Mouse (Mus musculus): ENCODE data around the gene Pdzd4. TPM values are rescaled to one million over a fixed set of nuclear protein-coding genes. Genes with fewer than 3 reads are reported as not detected.
A peak's percentile ranks its signal among the peaks of the same experiment; 100 is the strongest.

Gene Pdzd4
- polyA plus RNA-seq, 1 experiment from 2014 or later: 4.5 TPM

GRCm38 (mm10) chrX:73785666-73786065 lies 39.1 kb downstream of the Pdzd4 start:
- Histone ChIP-seq H3K9ac (replicated peaks) (peak overlapping the region; percentile 59), H3K4me1 (peaks cover 33% of the 10 kb centered on the region), H3K36me3 (peaks cover 14% of the 10 kb centered on the region), H3K4me3 (replicated peaks) (peak overlapping the region; percentile 58), H3K4me2 (peak overlapping the region; percentile 67), H3K9me3 (replicated peaks) (no peaks in the 10 kb centered on the region), H3K27ac (replicated peaks) (peak overlapping the region; percentile 92), H3K27me3 (replicated peaks) (no peaks in the 10 kb centered on the region)
- no peak for ATAC-seq (ENCODE audit: low FRiP score)

DNA sequence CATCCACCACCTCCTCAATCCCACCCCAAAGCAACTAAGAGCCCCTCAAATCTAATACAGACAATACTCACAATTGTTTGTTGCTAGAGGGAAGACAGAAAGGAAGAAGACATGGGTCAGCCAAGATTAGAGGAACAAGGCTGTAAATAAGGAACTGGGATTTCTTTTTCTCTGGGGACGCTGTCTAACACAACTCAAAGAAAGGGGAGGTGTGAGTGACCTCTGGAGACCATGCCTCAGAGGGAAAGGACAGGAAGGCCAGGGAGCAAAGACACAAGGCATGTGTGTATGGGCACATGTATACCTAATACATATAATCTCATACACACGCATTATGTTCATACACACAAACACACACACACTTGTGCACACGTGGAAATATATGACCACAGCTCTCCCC lies 42.5 kb downstream of the Pdzd4 start:
- H3K27ac ChIP-seq (replicated peaks): no peak overlapping the region
- no peak overlapping the region for H3K4me3 ChIP-seq (replicated peaks)
- H3K9ac ChIP-seq (replicated peaks): no peak overlapping the region
- H3K4me1 ChIP-seq: peaks cover 17% of the 10 kb centered on the region
- no peak for ATAC-seq (ENCODE audit: low FRiP score)
- WGBS: 93% methylated on average over 3 of the region's 3 CpGs
- peaks cover 19% of the 10 kb centered on the region for H3K36me3 ChIP-seq
- H3K4me2 ChIP-seq: no peak overlapping the region
- no peaks in the 10 kb centered on the region for H3K9me3 ChIP-seq (replicated peaks)
- H3K27me3 ChIP-seq (replicated peaks): no peaks in the 10 kb centered on the region

DNA sequence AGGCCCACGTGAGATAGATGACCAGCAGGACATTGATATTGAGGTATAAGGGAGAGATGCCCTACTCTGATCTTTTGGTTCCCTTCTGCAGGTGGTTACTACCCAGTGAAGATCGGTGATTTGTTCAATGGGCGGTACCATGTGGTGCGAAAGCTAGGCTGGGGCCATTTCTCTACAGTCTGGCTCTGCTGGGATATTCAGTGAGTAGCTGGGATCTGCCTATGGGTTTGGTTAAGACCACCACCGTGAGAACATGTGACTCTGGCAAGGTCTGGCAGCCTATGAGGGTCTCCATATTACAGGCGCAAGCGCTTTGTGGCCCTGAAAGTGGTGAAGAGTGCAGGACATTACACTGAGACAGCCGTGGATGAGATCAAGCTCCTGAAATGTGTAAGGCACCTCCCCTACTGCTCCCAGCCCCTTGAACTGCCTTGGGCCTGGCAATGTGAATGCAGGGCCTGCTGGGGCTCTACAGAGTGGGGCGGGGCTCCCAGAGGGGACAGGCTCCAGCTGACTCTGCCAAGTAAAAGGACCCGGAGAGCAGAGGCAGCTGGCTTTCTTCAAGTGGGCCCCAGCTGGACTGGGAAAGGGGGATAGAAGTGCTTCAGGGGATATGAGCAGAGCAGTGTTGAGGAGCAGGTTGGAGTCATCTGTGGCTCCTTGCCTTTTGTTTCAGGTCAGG lies 49.8 kb downstream of the Pdzd4 start:
- Histone ChIP-seq H3K36me3 (peaks cover 9% of the 10 kb centered on the region), H3K4me3 (replicated peaks) (no peak overlapping the region), H3K4me1 (0 out of 2 replicates have a peak, but pooled peaks cover 2% of the 10 kb centered on the region), H3K27ac (replicated peaks) (no peak overlapping the region), H3K27me3 (replicated peaks) (no peaks in the 10 kb centered on the region), H3K9me3 (replicated peaks) (no peaks in the 10 kb centered on the region), H3K4me2 (no peak overlapping the region), H3K9ac (replicated peaks) (no peak overlapping the region)
- WGBS: 71% methylated on average over 10 of the region's 10 CpGs
- ATAC-seq (ENCODE audit: low FRiP score): 0 out of 2 replicates have a peak, but pooled peaks have one; percentile 8

DNA sequence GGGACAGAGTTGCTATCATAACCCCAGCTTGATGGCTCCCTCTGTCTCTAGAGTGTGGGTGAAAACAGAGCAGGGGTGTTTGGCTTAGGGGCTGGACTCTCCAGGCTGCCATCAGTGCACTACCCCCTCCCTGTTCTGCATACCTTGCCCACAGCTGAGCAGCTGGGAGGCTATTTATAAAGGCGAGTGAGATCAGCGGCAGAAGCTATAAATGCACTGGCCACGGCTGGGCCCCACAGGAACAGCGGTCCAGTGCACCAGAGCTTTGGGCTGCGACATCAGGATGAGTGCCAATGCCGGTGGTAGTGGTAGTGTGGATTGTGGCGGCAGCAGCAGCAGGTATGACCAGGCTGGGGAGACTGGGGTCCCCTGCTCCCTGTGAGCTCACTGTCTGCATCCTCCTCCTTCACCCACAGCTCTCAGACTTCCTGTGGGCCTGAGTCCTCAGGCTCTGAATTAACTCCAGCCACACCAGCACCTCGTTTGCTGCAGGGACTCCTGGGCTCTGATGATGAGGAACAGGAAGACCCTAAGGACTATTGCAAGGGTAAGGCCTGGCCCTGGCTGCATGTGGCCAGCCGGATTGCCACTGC lies 50.5 kb downstream of the Pdzd4 start, which contains the start of gene Srpk3:
TSS of gene Srpk3 (plus strand) at position 238 of the 593 bp plus-strand sequence.
- ATAC-seq (ENCODE audit: low FRiP score): no peak; the same call in 1 of the 2 replicates

DNA sequence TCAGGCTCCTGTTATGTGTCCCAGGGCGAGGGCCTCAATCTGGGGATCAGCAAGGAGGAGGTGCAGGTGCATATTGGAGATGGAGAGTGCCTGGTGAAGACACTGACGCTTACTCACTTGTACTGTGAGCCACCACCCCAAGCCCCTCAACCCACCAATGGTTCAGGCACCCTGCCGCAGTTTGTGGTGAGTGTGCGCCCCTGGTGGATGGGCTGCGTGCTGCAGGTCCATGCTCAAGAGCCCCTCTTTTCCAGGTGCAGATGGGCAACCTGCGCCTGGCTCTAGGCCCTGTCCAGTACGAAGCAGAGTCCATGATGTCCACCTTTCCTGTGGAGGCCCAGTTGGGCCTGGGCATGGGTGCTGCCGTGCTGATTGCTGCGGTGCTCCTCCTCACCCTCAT lies 57.5 kb downstream of the Pdzd4 start:
- WGBS: 68% methylated on average over 9 of the region's 9 CpGs
- no peak for ATAC-seq (ENCODE audit: low FRiP score)
- Histone ChIP-seq H3K9me3 (replicated peaks) (no peaks in the 10 kb centered on the region), H3K27me3 (replicated peaks) (no peaks in the 10 kb centered on the region), H3K27ac (replicated peaks) (no peak overlapping the region), H3K4me3 (replicated peaks) (no peak overlapping the region), H3K4me1 (no peaks in the 10 kb centered on the region), H3K9ac (replicated peaks) (no peak overlapping the region), H3K36me3 (no peaks in the 10 kb centered on the region), H3K4me2 (no peak overlapping the region)

More for the DNA sequence above, 50.5 kb downstream of the Pdzd4 start, which contains the start of gene Srpk3:
- H3K27ac ChIP-seq (replicated peaks): no peak within 1 kb of the TSS
- no peaks in the 10 kb centered on the region for H3K27me3 ChIP-seq (replicated peaks)
- no peak within 1 kb of the TSS for H3K4me2 ChIP-seq
- WGBS: 56% methylated on average over 9 of the region's 9 CpGs
- H3K9me3 ChIP-seq (replicated peaks): no peaks in the 10 kb centered on the region
- peaks cover 2% of the 10 kb centered on the region for H3K36me3 ChIP-seq
- H3K4me1 ChIP-seq: 0 out of 2 replicates have a peak, but pooled peaks cover 2% of the 10 kb centered on the region
- no peak within 1 kb of the TSS for H3K4me3 ChIP-seq (replicated peaks)
- H3K9ac ChIP-seq (replicated peaks): no peak within 1 kb of the TSS

GRCm38 (mm10) chrX:73765311-73765710 lies 59.5 kb downstream of the Pdzd4 start:
- WGBS: 59% methylated on average over 1 of the region's 1 CpGs
- no peaks in the 10 kb centered on the region for H3K27me3 ChIP-seq (replicated peaks)
- no peaks in the 10 kb centered on the region for H3K36me3 ChIP-seq
- no peak overlapping the region for H3K4me2 ChIP-seq
- H3K27ac ChIP-seq (replicated peaks): no peak overlapping the region
- no peak overlapping the region for H3K9ac ChIP-seq (replicated peaks)
- no peaks in the 10 kb centered on the region for H3K9me3 ChIP-seq (replicated peaks)
- H3K4me3 ChIP-seq (replicated peaks): no peak overlapping the region
- H3K4me1 ChIP-seq: no peaks in the 10 kb centered on the region
- no peak for ATAC-seq (ENCODE audit: low FRiP score)

- no peaks in the 10 kb centered on the region for H3K4me1 ChIP-seq
- H3K27me3 ChIP-seq (replicated peaks): no peaks in the 10 kb centered on the region
- no peak overlapping the region for H3K4me3 ChIP-seq (replicated peaks)
- H3K4me2 ChIP-seq: no peak overlapping the region
- 85% methylated on average over 13 of the region's 13 CpGs for WGBS
- no peak overlapping the region for H3K9ac ChIP-seq (replicated peaks)
- no peak for ATAC-seq (ENCODE audit: low FRiP score)
- H3K36me3 ChIP-seq: no peaks in the 10 kb centered on the region
- no peaks in the 10 kb centered on the region for H3K9me3 ChIP-seq (replicated peaks)
- H3K27ac ChIP-seq (replicated peaks): no peak overlapping the region
These were observed 66.0 kb downstream of the Pdzd4 start for GRCm38 (mm10) chrX:73758611-73759290.

DNA sequence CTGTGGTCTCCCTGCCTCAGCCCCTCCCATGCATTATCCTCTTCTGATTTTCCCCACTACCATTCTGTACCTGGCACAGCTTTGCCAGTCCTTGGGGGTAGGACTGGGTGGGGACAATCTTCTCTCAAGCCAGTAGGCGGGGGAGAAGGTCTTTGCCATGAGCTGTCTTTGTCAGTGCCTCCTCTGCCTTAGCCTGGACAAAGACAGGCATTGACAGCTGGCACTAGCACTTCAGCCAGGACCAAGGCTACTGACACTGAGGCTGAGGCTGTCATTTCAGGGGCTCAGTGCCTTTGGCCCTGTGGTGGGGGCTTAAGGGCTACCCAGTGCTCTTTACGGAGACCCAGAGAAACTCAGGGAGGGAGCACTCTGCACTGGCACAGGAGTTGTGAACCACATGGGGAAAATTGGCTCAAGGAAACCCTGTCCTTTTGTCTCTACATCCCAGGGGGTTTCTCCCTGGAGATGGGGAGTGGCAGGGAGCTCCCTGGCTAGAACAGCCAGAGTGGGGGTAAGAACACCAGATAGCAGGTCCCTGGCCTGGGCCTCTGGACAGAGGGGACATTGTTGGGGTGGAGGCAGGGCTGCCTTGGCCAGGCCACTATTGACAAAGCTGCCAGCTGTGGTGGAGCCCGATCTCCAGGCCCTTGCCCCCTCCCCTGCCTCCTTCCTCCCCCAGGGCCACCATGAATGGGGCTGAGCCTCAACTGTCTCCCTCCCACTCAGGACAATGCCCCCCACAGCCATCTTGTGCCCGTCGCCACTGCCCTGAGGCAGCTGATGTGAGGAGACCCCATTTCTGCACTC lies 68.2 kb downstream of the Pdzd4 start, which contains the start of gene Plxnb3:
TSS of gene Plxnb3 (plus strand) at position 757 of the 807 bp plus-strand sequence.
- WGBS: 66% methylated on average over 5 of the region's 5 CpGs
- H3K4me3 ChIP-seq (replicated peaks): no peak within 1 kb of the TSS
- H3K27ac ChIP-seq (replicated peaks): no peak within 1 kb of the TSS
- no peaks in the 10 kb centered on the region for H3K36me3 ChIP-seq
- no peak within 1 kb of the TSS for H3K4me2 ChIP-seq
- no peaks in the 10 kb centered on the region for H3K27me3 ChIP-seq (replicated peaks)
- no peak within 1 kb of the TSS for H3K9ac ChIP-seq (replicated peaks)
- H3K9me3 ChIP-seq (replicated peaks): no peaks in the 10 kb centered on the region
- H3K4me1 ChIP-seq: no peaks in the 10 kb centered on the region
- ATAC-seq (ENCODE audit: low FRiP score): no peak

- no peak overlapping the region for H3K27ac ChIP-seq (replicated peaks)
- no peaks in the 10 kb centered on the region for H3K27me3 ChIP-seq (replicated peaks)
- H3K9me3 ChIP-seq (replicated peaks): no peaks in the 10 kb centered on the region
- H3K4me3 ChIP-seq (replicated peaks): no peak overlapping the region
- no peak for ATAC-seq (ENCODE audit: low FRiP score)
- H3K4me2 ChIP-seq: no peak overlapping the region
- no peak overlapping the region for H3K9ac ChIP-seq (replicated peaks)
- no peaks in the 10 kb centered on the region for H3K36me3 ChIP-seq
- no peaks in the 10 kb centered on the region for H3K4me1 ChIP-seq
- 94% methylated on average over 1 of the region's 1 CpGs for WGBS
These were observed 75.8 kb downstream of the Pdzd4 start for GRCm38 (mm10) chrX:73748977-73749376.

DNA sequence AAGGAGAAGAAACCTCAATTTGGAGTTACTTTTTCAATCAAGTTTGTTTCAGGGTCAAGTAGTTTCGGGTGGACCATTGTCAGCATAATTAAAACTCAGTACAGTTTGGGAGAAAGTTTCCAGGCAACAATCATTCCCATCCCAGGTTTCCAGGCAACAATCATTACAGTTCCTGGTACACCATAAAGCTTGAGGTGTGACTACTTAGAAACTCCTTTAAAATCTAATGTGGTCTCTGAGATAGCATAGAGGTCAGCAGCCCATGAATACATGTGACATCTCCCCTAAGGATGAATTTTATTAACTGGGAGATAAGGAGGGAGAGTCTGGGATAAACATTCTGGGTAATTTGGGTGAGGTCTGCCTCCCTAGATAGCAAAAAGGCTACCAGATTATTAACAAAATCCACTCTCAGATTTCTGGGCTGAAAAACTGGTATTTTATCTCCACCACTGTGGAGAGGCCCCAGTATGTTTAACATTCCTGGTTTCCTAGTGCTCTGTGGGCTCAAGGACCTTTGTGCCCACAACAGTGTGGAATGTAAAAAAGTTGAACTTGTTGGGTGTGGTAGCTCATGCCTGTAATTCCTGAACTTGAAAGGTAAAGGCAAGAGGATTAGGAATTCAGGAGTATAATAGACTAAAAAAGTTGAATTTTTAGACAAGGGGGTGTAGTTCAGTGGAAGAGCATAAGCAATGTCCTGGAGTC lies 79.8 kb downstream of the Pdzd4 start:
- Histone ChIP-seq H3K36me3 (no peaks in the 10 kb centered on the region), H3K4me3 (replicated peaks) (no peak overlapping the region), H3K4me2 (no peak overlapping the region), H3K4me1 (no peaks in the 10 kb centered on the region), H3K27me3 (replicated peaks) (no peaks in the 10 kb centered on the region), H3K9ac (replicated peaks) (no peak overlapping the region), H3K27ac (replicated peaks) (no peak overlapping the region), H3K9me3 (replicated peaks) (no peaks in the 10 kb centered on the region)
- ATAC-seq (ENCODE audit: low FRiP score): no peak
- WGBS: 77% methylated on average over 1 of the region's 1 CpGs
